Mouse (Mus musculus): Measurements from ENCODE around the gene Myl6. TPM values are rescaled to one million over a fixed set of nuclear protein-coding genes. Genes with fewer than 3 reads are reported as not detected.

The Myl6 gene
- polyA plus RNA-seq, 1 experiment from 2014 or later, result 780 TPM

Small RNA genes lying within 50 kb of the gene (microRNA-seq; reads per million reads assigned to microRNA genes)
- gene Mir6916, result not detected
- not detected for gene Mir8105

Other genes starting within 250 kb of the Myl6 start
- gene Apon, start 240.0 kb downstream of the Myl6 start, polyA plus RNA-seq (2016; fragmentation: Nextera tagmentation; extraction: Ambion mirVana), result 0.81 and 1.1 TPM in 2 replicates
- gene Apof, start 225.5 kb downstream of the Myl6 start, polyA plus RNA-seq (2016; fragmentation: Nextera tagmentation; extraction: Ambion mirVana), result not detected in 2 replicates
- gene Stat2, start 223.6 kb downstream of the Myl6 start, polyA plus RNA-seq (2016; fragmentation: Nextera tagmentation; extraction: Ambion mirVana), result 10.7 and 11.2 TPM in 2 replicates
- not detected in 2 replicates for gene Il23a, start 195.4 kb downstream of the Myl6 start, polyA plus RNA-seq (2016; fragmentation: Nextera tagmentation; extraction: Ambion mirVana)
- gene Pan2, start 190.8 kb downstream of the Myl6 start, polyA plus RNA-seq (2016; fragmentation: Nextera tagmentation; extraction: Ambion mirVana), result 42.1 and 45.3 TPM in 2 replicates
- 253 and 256 TPM in 2 replicates for gene Cnpy2, start 171.7 kb downstream of the Myl6 start, polyA plus RNA-seq (2016; fragmentation: Nextera tagmentation; extraction: Ambion mirVana)
- gene Cs, start 156.4 kb downstream of the Myl6 start, polyA plus RNA-seq (2016; fragmentation: Nextera tagmentation; extraction: Ambion mirVana), result 256 and 265 TPM in 2 replicates
- gene Coq10a, start 125.1 kb downstream of the Myl6 start, polyA plus RNA-seq (2016; fragmentation: Nextera tagmentation; extraction: Ambion mirVana), result 9.2 and 10.1 TPM in 2 replicates
- 11.1 and 13.1 TPM in 2 replicates for gene Ankrd52, start 117.0 kb downstream of the Myl6 start, polyA plus RNA-seq (2016; fragmentation: Nextera tagmentation; extraction: Ambion mirVana)
- gene Slc39a5, start 92.9 kb downstream of the Myl6 start, polyA plus RNA-seq (2016; fragmentation: Nextera tagmentation; extraction: Ambion mirVana), result 0.30 TPM in 1 of 2 replicates, not detected in the other
- gene Nabp2, start 82.7 kb downstream of the Myl6 start, polyA plus RNA-seq (2016; fragmentation: Nextera tagmentation; extraction: Ambion mirVana), result 161 and 164 TPM in 2 replicates
- gene Rnf41, start 82.5 kb downstream of the Myl6 start, polyA plus RNA-seq (2016; fragmentation: Nextera tagmentation; extraction: Ambion mirVana), result 40.9 and 42.9 TPM in 2 replicates
- 72.0 and 73.6 TPM in 2 replicates for gene Smarcc2, start 34.9 kb downstream of the Myl6 start, polyA plus RNA-seq (2016; fragmentation: Nextera tagmentation; extraction: Ambion mirVana)
- gene Myl6b, start 4.5 kb upstream of the Myl6 start, polyA plus RNA-seq (2016; fragmentation: Nextera tagmentation; extraction: Ambion mirVana), result 1.9 and 2.0 TPM in 2 replicates
- gene Esyt1, start 31.7 kb upstream of the Myl6 start, polyA plus RNA-seq (2016; fragmentation: Nextera tagmentation; extraction: Ambion mirVana), result 8.6 and 10.3 TPM in 2 replicates
- gene Zc3h10, start 53.6 kb upstream of the Myl6 start, polyA plus RNA-seq (2016; fragmentation: Nextera tagmentation; extraction: Ambion mirVana), result 11.8 and 14.0 TPM in 2 replicates
- 3,608 and 3,665 TPM in 2 replicates for gene Rpl41, start 55.2 kb upstream of the Myl6 start, polyA plus RNA-seq (2016; fragmentation: Nextera tagmentation; extraction: Ambion mirVana)
- gene Pa2g4, start 71.8 kb upstream of the Myl6 start, polyA plus RNA-seq (2016; fragmentation: Nextera tagmentation; extraction: Ambion mirVana), result 298 and 302 TPM in 2 replicates
- 3.0 and 3.1 TPM in 2 replicates for gene Erbb3, start 95.5 kb upstream of the Myl6 start, polyA plus RNA-seq (2016; fragmentation: Nextera tagmentation; extraction: Ambion mirVana)
- 574 and 577 TPM in 2 replicates for gene Rps26, start 132.6 kb upstream of the Myl6 start, polyA plus RNA-seq (2016; fragmentation: Nextera tagmentation; extraction: Ambion mirVana)
- 3.2 and 3.9 TPM in 2 replicates for gene Ikzf4, start 151.8 kb upstream of the Myl6 start, polyA plus RNA-seq (2016; fragmentation: Nextera tagmentation; extraction: Ambion mirVana)
- gene Suox, start 179.9 kb upstream of the Myl6 start, polyA plus RNA-seq (2016; fragmentation: Nextera tagmentation; extraction: Ambion mirVana), result 10.8 and 10.9 TPM in 2 replicates
- gene Rab5b, start 202.1 kb upstream of the Myl6 start, polyA plus RNA-seq (2016; fragmentation: Nextera tagmentation; extraction: Ambion mirVana), result 63.4 and 68.8 TPM in 2 replicates
- gene Pmel, start 210.1 kb upstream of the Myl6 start, polyA plus RNA-seq (2016; fragmentation: Nextera tagmentation; extraction: Ambion mirVana), result 7.2 and 24.4 TPM in 2 replicates
- 119 and 120 TPM in 2 replicates for gene Cdk2, start 210.9 kb upstream of the Myl6 start, polyA plus RNA-seq (2016; fragmentation: Nextera tagmentation; extraction: Ambion mirVana)